ENCODE assay signal across 16 mouse cellular contexts in the genomic region with DNA sequence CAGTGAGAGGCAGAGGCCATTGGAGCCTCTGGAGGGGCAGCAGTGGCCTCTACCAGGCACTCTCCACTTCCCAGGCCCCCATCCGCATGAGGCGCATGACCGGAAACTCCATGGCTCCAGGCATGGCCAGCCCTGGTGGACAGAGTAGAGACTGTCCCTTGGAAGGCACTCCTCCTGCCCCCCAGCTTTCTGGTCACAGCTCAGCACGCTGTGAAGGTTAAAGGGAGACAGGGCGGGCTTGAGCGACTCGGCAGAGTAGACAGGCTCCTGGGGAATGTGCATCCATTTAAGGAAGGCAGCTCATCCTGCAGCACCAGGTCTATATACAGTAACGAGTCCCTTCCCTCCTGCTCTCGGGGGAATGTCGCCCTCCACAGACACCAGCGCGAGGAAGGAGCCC.
DNase-seq lines count a peak whose midpoint lies in the region; ATAC-seq lines count a peak whose summit lies in the region.
"Had no signal": no experiment of that assay in that cellular context is flagged by ENCODE, and none has a peak within 500 bp of the region (broad histone marks: within the 10 kb centered on the region; RNA-seq: fewer than 3 reads in every experiment).

No protein-coding gene starts in this region.

- peak overlapping the region; percentile 59 for H3K4me2 ChIP-seq in heart, embryonic 15.5 days
- H3K4me2 ChIP-seq: liver, embryonic 15.5 days had no signal

- H3K9me3 ChIP-seq in heart, embryonic 15.5 days (replicated peaks), result no peaks in the 10 kb centered on the region
- H3K9me3 ChIP-seq: hindbrain, embryonic 10.5 days; liver, embryonic 15.5 days had no signal

- peaks cover 50% of the 10 kb centered on the region for H3K4me1 ChIP-seq in heart, embryonic 15.5 days (replicated peaks)
- H3K4me1 ChIP-seq: liver, embryonic 15.5 days had no signal

- WGBS in heart, embryonic 15.5 days, result 38% methylated on average over 12 of the region's 12 CpGs

- no peaks in the 10 kb centered on the region for H3K36me3 ChIP-seq in heart, embryonic 15.5 days

- peak overlapping the region; percentile 44 for H3K9ac ChIP-seq in heart, embryonic 15.5 days
- H3K9ac ChIP-seq: liver, embryonic 15.5 days had no signal

- no peaks in the 10 kb centered on the region for H3K27me3 ChIP-seq in heart, embryonic 15.5 days

- peak; percentile 83 for ATAC-seq in heart, embryonic 15.5 days (replicated peaks; ENCODE audit: insufficient number of reproducible peaks, insufficient read depth, low FRiP score, low read depth)
- ATAC-seq in granulocyte monocyte progenitor cell, adult 5-6 weeks (replicated peaks; ENCODE audit: poor library complexity, severe bottlenecking), result no peak
- ATAC-seq: forebrain, embryonic 14.5 days had no signal

- DNase-seq in heart, adult 9 months (ENCODE audit: low spot score in 2 of 2), result peak; percentile 51 to 57
- DNase-seq in kidney, adult 18-20 months, result peak; percentile 60
- DNase-seq in kidney, postnatal 25 days, result peak; percentile 63 to 90
- no peak for DNase-seq in layer of hippocampus, postnatal 25 days (ENCODE audit: extremely low spot score in 1 of 2, low spot score in 1 of 2)
- DNase-seq in layer of hippocampus, adult 18-20 months (ENCODE audit: low spot score in 2 of 2), result no peak
- no peak for DNase-seq in lung, postnatal 4 days
- DNase-seq: B cell, adult 2 months; cerebellum, adult 18-20 months; left cerebral cortex, postnatal 4 days; midbrain, embryonic 14.5 days had no signal

- H3K4me3 ChIP-seq in heart, embryonic 15.5 days, result peak overlapping the region; percentile 31
- H3K4me3 ChIP-seq: hindbrain, embryonic 10.5 days; liver, embryonic 15.5 days had no signal

- peak overlapping the region; percentile 96 for H3K27ac ChIP-seq in heart, embryonic 15.5 days
- H3K27ac ChIP-seq: hindbrain, embryonic 10.5 days; liver, embryonic 15.5 days; macrophage had no signal

Comparison
In these comparisons a context has a peak if more than half of its experiments do, and no peak if none do; other contexts are left out.
1. DNase-seq: peak in heart, adult 9 months (2 of 2), kidney, adult 18-20 months (single experiment) and kidney, postnatal 25 days (2 of 2); none in layer of hippocampus, postnatal 25 days (0 of 2), layer of hippocampus, adult 18-20 months (0 of 2) and lung, postnatal 4 days (0 of 2).